26 mouse cellular contexts compared by ENCODE assay signal in genomic region chr1:24300700-24301099, GRCm38 (mm10).
A peak's percentile ranks its signal among the peaks of the same experiment; 100 is the strongest.
DNase-seq lines count a peak whose midpoint lies in the region; ATAC-seq and TF ChIP-seq lines count a peak whose summit lies in the region.
"Had no signal": no experiment of that assay in that cellular context is flagged by ENCODE, and none has a peak within 500 bp of the region (broad histone marks: within the 10 kb centered on the region; RNA-seq: fewer than 3 reads in every experiment).

No protein-coding gene starts in this region.

- no peaks in the 10 kb centered on the region for H3K9me3 ChIP-seq in heart, embryonic 12.5 days (replicated peaks)
- no peaks in the 10 kb centered on the region for H3K9me3 ChIP-seq in liver, postnatal 0 days (ENCODE audit: low read length)
- H3K9me3 ChIP-seq in liver, embryonic 12.5 days (replicated peaks): no peaks in the 10 kb centered on the region
- H3K9me3 ChIP-seq: limb, embryonic 15.5 days; midbrain, embryonic 15.5 days had no signal

- H3K4me1 ChIP-seq in heart, adult 2 months (ENCODE audit: control insufficient read depth, insufficient read depth, low read length): no peaks in the 10 kb centered on the region
- no peaks in the 10 kb centered on the region for H3K4me1 ChIP-seq in heart, embryonic 12.5 days (replicated peaks)
- no peaks in the 10 kb centered on the region for H3K4me1 ChIP-seq in liver, postnatal 0 days (ENCODE audit: insufficient read depth)
- H3K4me1 ChIP-seq in liver, embryonic 12.5 days: no peaks in the 10 kb centered on the region
- H3K4me1 ChIP-seq: heart, embryonic 13.5 days; limb, embryonic 15.5 days; midbrain, embryonic 15.5 days had no signal

- H3K4me3 ChIP-seq in heart, adult 2 months: no peak overlapping the region
- H3K4me3 ChIP-seq in heart, embryonic 12.5 days: no peak overlapping the region
- H3K4me3 ChIP-seq in liver, postnatal 0 days (ENCODE audit: low read depth, low read length): no peak overlapping the region
- no peak overlapping the region for H3K4me3 ChIP-seq in liver, embryonic 12.5 days
- H3K4me3 ChIP-seq: heart, embryonic 13.5 days; limb, embryonic 15.5 days; midbrain, embryonic 15.5 days; myocyte had no signal

- peak; percentile 21 for TF ChIP-seq CTCF in heart, adult 2 months (IDR thresholded peaks at IDR 0.05)
- 0 out of 2 replicates have a peak, but pooled peaks have one; percentile 3 for TF ChIP-seq CTCF in liver, postnatal 0 days (IDR thresholded peaks at IDR 0.05; ENCODE audit: low read depth)
- peak; percentile 24; the same call in 1 of the 2 replicates for TF ChIP-seq CTCF in brain, embryonic 14.5 days (IDR thresholded peaks at IDR 0.05; ENCODE audit: borderline replicate concordance, extremely low read depth, insufficient read depth, insufficient read length)

- no peak overlapping the region for H3K9ac ChIP-seq in heart, adult 2 months (ENCODE audit: low read depth, low read length)
- no peak overlapping the region for H3K9ac ChIP-seq in heart, embryonic 12.5 days
- no peak overlapping the region for H3K9ac ChIP-seq in liver, postnatal 0 days (replicated peaks)
- H3K9ac ChIP-seq in liver, embryonic 12.5 days: no peak overlapping the region
- H3K9ac ChIP-seq: heart, embryonic 13.5 days; limb, embryonic 15.5 days; midbrain, embryonic 15.5 days had no signal

- intact Hi-C loops in heart, adult 2 months (cut with DNase I): no loop called here

- H3K4me2 ChIP-seq in heart, embryonic 12.5 days: no peak overlapping the region
- H3K4me2 ChIP-seq in liver, postnatal 0 days (ENCODE audit: low read depth, low read length): no peak overlapping the region
- H3K4me2 ChIP-seq in liver, embryonic 12.5 days: no peak overlapping the region
- H3K4me2 ChIP-seq: heart, embryonic 13.5 days; limb, embryonic 15.5 days; midbrain, embryonic 15.5 days had no signal

- no peak for ATAC-seq in heart, embryonic 12.5 days (ENCODE audit: insufficient number of reproducible peaks, low FRiP score)
- no peak for ATAC-seq in liver, postnatal 0 days
- ATAC-seq in liver, embryonic 12.5 days: no peak
- ATAC-seq: forebrain, embryonic 14.5 days; midbrain, embryonic 15.5 days had no signal

- TF ChIP-seq POLR2A in heart, adult 2 months (IDR thresholded peaks at IDR 0.05; ENCODE audit: insufficient read depth, low read depth, low read length): no peak
- no peak for TF ChIP-seq POLR2A in brain, embryonic 14.5 days (IDR thresholded peaks at IDR 0.05; ENCODE audit: borderline replicate concordance, extremely low read depth, insufficient read depth, insufficient read length, poor library complexity, severe bottlenecking)

- no peaks in the 10 kb centered on the region for H3K79me2 ChIP-seq in heart, adult 2 months (replicated peaks; ENCODE audit: control insufficient read depth, insufficient read depth, low read length)

- H3K27me3 ChIP-seq in heart, adult 2 months (ENCODE audit: control insufficient read depth, insufficient read depth, low read length): no peaks in the 10 kb centered on the region
- H3K27me3 ChIP-seq in heart, embryonic 12.5 days (replicated peaks): no peaks in the 10 kb centered on the region
- no peaks in the 10 kb centered on the region for H3K27me3 ChIP-seq in liver, postnatal 0 days (ENCODE audit: insufficient read depth, low read length)
- no peaks in the 10 kb centered on the region for H3K27me3 ChIP-seq in liver, embryonic 12.5 days (replicated peaks)
- H3K27me3 ChIP-seq: heart, embryonic 13.5 days; limb, embryonic 15.5 days; midbrain, embryonic 15.5 days had no signal

- WGBS in heart, adult 2 months: 82% methylated on average over 3 of the region's 3 CpGs
- 83% methylated on average over 3 of the region's 3 CpGs for WGBS in heart, embryonic 12.5 days
- WGBS in liver, postnatal 0 days (ENCODE audit: insufficient replicate concordance): 71% methylated on average over 3 of the region's 3 CpGs
- 66% methylated on average over 3 of the region's 3 CpGs for WGBS in liver, embryonic 12.5 days (ENCODE audit: insufficient replicate concordance)

- H3K36me3 ChIP-seq in heart, adult 2 months (ENCODE audit: control insufficient read depth, insufficient read depth, low read length): no peaks in the 10 kb centered on the region
- no peaks in the 10 kb centered on the region for H3K36me3 ChIP-seq in heart, embryonic 12.5 days
- H3K36me3 ChIP-seq in liver, postnatal 0 days (replicated peaks; ENCODE audit: insufficient read depth, low read length): no peaks in the 10 kb centered on the region
- H3K36me3 ChIP-seq in liver, embryonic 12.5 days: no peaks in the 10 kb centered on the region
- H3K36me3 ChIP-seq: heart, embryonic 13.5 days; limb, embryonic 15.5 days; midbrain, embryonic 15.5 days had no signal

- DNase-seq in heart, adult 2 months: no peak
- no peak for DNase-seq in liver, postnatal 0 days
- peak; percentile 41 for DNase-seq in ES-CJ7 (ENCODE audit: low read depth, low spot score)
- DNase-seq in brain, embryonic 14.5 days (ENCODE audit: low read depth): no peak
- no peak for DNase-seq in left cerebral cortex, adult 18-20 months (ENCODE audit: low spot score in 2 of 2)
- DNase-seq in T-cell, adult 2 months (ENCODE audit: low spot score): no peak
- DNase-seq: adrenal gland, postnatal 14 days; cerebellum, adult 8-10 months; cerebellum, postnatal 36 days; gastrocnemius, postnatal 14 days; heart, adult 11 months; heart, postnatal 14 days; kidney, adult 8-10 months; kidney, postnatal 25 days; left cerebral cortex, postnatal 4 days; lung, adult 18-20 months; right cerebral cortex, adult 18-20 months; right cerebral cortex, postnatal 4 days; thymus, postnatal 25 days had no signal

- no peak overlapping the region for H3K27ac ChIP-seq in heart, adult 2 months
- H3K27ac ChIP-seq in heart, embryonic 12.5 days (ENCODE audit: poor library complexity, severe bottlenecking): no peak overlapping the region
- H3K27ac ChIP-seq in liver, postnatal 0 days (ENCODE audit: low read depth): no peak overlapping the region
- H3K27ac ChIP-seq in liver, embryonic 12.5 days: no peak overlapping the region
- H3K27ac ChIP-seq: heart, embryonic 13.5 days; limb, embryonic 15.5 days; midbrain, embryonic 15.5 days had no signal

- no peak for TF ChIP-seq EP300 in heart, adult 2 months (IDR thresholded peaks at IDR 0.05; ENCODE audit: insufficient read depth, low read depth, low read length)
- TF ChIP-seq EP300 in liver, postnatal 0 days (IDR thresholded peaks at IDR 0.05; ENCODE audit: low read depth): no peak
